Mouse (Mus musculus) skeletal muscle tissue, postnatal 0 days (tissue): ENCODE results near the gene Parvb. TPM values are rescaled to one million over a fixed set of nuclear protein-coding genes. Genes with fewer than 3 reads are reported as not detected.

Experiments used
- polyA plus RNA-seq: library from polyadenylated mRNA; unstranded; fragments of >200 nt; fragmentation: Nextera tagmentation; extraction: Ambion mirVana; gene quantifications from 2 replicates; pipeline ENCODE4 v1.2.1, GENCODE M21; 2015

Gene Parvb
- 14.5 and 16.2 TPM in 2 replicates for polyA plus RNA-seq

DNA sequence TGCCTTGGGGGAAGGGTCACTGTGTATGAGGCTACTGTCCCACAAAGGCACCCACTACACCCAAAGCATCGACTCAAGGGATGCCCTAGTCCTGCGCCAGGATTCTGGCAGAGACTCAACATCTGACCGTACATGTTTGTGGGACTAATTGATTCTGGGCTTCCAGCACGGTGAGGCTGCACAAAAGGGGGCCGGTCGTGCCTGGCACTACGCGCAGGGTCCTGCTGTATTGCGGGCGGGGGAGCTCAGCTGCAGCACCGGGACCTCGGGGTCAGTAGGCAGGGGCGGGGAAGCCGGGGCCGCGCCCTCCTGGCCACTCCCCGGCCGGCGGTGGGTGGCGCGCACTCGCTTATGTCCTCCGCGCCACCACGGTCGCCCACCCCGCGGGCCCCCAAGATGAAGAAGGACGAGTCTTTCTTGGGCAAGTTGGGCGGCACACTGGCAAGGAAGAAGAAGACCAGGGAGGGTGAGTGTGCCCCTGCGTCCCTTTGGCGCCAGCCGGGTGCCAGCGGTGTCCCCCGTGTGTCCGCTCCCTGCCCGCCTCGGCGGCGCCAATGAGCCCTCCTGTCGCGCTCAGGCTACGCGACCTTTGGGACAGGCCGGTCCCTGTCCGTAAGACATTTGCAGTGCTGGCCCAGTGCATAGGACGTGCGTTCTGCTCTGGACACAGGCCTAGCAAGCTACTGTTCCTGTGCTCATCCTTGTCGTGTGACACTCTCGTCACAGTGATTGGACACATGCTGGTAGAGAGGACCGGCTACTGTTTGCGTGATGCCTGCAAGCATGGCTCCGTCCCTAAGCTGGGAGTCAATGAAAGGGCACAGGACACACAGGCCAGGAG, at the start of gene Parvb:
Gene Parvb (plus strand): TSS at position 323 of the 841 bp plus-strand sequence.

DNA sequence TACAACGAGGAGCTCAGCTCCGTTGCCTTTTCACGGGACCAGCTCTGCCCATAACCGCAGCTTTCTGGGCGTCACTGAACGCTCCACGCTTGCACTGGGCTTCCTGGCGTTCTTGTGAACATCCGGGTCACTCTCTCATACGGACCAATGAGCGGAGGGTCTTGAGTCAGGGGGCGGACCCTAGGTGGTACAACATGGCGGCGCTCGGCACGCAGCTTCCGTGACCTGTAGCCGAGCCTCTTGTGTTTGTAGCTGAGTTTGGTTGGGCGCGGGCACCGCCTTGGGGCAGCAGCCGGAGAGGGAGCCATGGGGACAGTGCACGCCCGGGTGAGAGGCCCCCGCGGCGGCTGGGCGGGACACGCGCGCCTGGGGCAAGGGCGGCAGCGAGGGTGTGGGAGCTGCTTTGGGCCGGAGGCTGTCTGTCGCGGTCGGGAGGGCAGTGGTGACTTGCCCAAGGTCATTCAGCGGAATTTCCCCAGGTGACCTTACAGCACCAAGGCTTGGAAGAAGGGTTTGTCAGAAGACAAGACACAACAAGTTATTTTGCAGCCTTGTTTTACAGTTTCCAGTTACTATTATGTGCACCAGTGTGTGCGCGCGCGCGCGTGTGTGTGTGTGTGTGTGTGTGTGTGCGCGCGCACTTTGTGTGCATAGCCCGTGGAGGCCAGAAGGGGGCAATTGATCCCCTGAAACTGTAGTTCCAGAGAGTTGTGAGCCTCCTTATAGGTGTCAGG, 39.6 kb upstream of the Parvb start, which contains the start of gene Samm50:
Gene Samm50 (plus strand): TSS at position 184 of the 734 bp plus-strand sequence.

DNA sequence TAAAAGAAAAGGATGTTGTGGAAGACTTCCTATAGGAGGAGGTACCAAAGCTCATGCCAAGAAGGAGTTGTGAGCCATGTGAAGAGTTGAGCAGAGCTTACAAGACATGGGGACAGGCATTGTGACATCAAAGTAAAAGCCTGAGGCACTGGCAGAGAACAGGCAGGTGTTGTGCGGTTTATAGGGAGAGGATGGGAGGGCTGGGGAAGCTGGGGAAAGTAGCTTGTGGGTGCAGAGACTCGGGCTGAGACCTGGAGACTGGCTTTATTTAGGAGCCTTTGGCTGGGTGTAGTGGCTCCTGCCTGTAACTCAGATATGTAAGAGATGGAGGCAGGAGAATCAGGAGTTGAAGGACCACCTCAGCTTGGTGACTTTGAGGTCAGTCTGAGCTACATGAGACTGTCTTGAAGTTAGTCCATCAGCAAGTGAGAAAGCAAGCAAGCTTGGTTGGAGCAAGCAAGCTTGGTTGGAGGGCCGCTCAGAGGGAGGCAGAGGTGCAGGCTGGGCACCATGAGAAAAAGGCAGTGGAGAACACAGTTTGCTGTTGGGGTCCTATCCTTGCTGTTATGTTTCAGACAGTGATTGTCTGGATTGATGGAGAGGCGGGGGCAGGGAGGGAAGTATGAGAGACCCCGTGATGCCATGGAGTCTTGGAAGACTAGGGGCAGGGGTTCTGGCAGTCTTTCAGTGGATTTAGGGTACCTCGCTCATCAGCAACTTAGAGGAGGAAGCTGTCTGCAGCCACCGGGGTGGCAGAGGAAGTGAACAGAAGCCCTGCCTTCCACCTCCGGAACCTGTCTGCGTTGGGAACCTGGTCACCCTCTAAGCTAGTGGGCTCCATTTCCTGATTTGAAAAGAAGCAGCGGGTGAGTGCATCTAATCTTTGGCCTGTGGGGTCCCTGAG, 92.4 kb downstream of the Parvb start, which contains the start of gene Parvg:
Gene Parvg (plus strand): TSS at position 61 of the 904 bp plus-strand sequence.

Other genes with a start within 250 kb of the Parvb start
- 7.6 and 8.8 TPM in 2 replicates for gene Efcab6, start 166.7 kb upstream of the Parvb start, polyA plus RNA-seq
- gene Sult4a1, start 126.3 kb upstream of the Parvb start, polyA plus RNA-seq: not detected in 2 replicates
- gene Pnpla5, start 108.9 kb upstream of the Parvb start, polyA plus RNA-seq: not detected in 2 replicates
- gene Pnpla3, start 64.2 kb upstream of the Parvb start, polyA plus RNA-seq: 1.8 and 5.7 TPM in 2 replicates
- 153 and 160 TPM in 2 replicates for gene Samm50, start 39.8 kb upstream of the Parvb start, polyA plus RNA-seq
- gene Parvg, start 92.0 kb downstream of the Parvb start, polyA plus RNA-seq: 0.92 and 0.96 TPM in 2 replicates
- 10.9 and 13.0 TPM in 2 replicates for gene Shisal1, start 215.1 kb downstream of the Parvb start, polyA plus RNA-seq